Mouse (Mus musculus): ENCODE measurements at regions not wholly inside any gene's neighbourhood (a gene's known extent, or its start where the extent isn't known, plus 50 kb on each side); places are given as distances from the start of the nearest gene placed in this dataset.

DNA sequence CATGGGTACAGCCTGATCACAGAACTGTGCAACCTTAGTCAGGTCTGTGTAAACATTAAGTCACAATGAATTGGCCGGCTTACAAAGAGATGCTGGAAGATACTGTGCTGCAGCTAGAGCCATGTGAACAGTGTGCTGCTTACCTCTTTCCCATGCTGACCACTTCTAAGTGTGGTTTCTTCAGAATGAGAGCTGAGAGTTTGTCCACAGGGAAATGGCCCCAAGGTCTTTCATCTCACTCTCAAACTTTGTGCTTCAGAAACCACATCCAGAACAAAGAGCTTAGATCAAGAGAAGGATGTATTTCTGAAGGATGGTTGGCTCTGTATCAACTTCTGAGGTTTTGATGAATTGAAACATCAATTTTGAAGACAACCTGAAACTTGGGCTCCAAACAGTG lies 165.7 kb downstream of the Lrrc3b start:
- Histone ChIP-seq H3K4me1 (ENCODE audit: control insufficient read depth, insufficient read depth, low read length) (no peaks in the 10 kb centered on the region), H3K9ac (ENCODE audit: low read depth, low read length) (no peak overlapping the region), H3K4me3 (ENCODE audit: insufficient read depth, low read depth, low read length) (no peak overlapping the region), H3K27ac (replicated peaks; ENCODE audit: insufficient read depth, low read depth, low read length) (no peak overlapping the region), H3K36me3 (ENCODE audit: control insufficient read depth, insufficient read depth, low read length) (no peaks in the 10 kb centered on the region), H3K79me2 (ENCODE audit: control insufficient read depth, insufficient read depth, low read length) (no peaks in the 10 kb centered on the region), H3K27me3 (ENCODE audit: control insufficient read depth, insufficient read depth, low read length) (0 out of 2 replicates have a peak, but pooled peaks cover 3% of the 10 kb centered on the region)
- WGBS, result 41% methylated on average over 1 of the region's 1 CpGs
- TF ChIP-seq POLR2A (IDR thresholded peaks at IDR 0.05; ENCODE audit: extremely low read depth, insufficient read depth, low read length) (no peak), CTCF (IDR thresholded peaks at IDR 0.05; ENCODE audit: low read depth, low read length) (no peak)
- no peak for DNase-seq (ENCODE audit: extremely low read depth, low read depth, low spot score)

GRCm38 (mm10) chr14:15272364-15272763 lies 166.4 kb downstream of the Lrrc3b start:
- DNase-seq (ENCODE audit: extremely low read depth, low read depth, low spot score), result no peak
- WGBS, result 63% methylated on average over 1 of the region's 1 CpGs
- no peaks in the 10 kb centered on the region for H3K36me3 ChIP-seq (ENCODE audit: control insufficient read depth, insufficient read depth, low read length)
- no peaks in the 10 kb centered on the region for H3K4me1 ChIP-seq (ENCODE audit: control insufficient read depth, insufficient read depth, low read length)
- no peak overlapping the region for H3K27ac ChIP-seq (replicated peaks; ENCODE audit: insufficient read depth, low read depth, low read length)
- H3K9ac ChIP-seq (ENCODE audit: low read depth, low read length), result no peak overlapping the region
- H3K4me3 ChIP-seq (ENCODE audit: insufficient read depth, low read depth, low read length), result no peak overlapping the region
- H3K79me2 ChIP-seq (ENCODE audit: control insufficient read depth, insufficient read depth, low read length), result no peaks in the 10 kb centered on the region
- H3K27me3 ChIP-seq (ENCODE audit: control insufficient read depth, insufficient read depth, low read length), result 0 out of 2 replicates have a peak, but pooled peaks cover 3% of the 10 kb centered on the region
- TF ChIP-seq POLR2A (IDR thresholded peaks at IDR 0.05; ENCODE audit: extremely low read depth, insufficient read depth, low read length), result no peak
- no peak for TF ChIP-seq CTCF (IDR thresholded peaks at IDR 0.05; ENCODE audit: low read depth, low read length)

DNA sequence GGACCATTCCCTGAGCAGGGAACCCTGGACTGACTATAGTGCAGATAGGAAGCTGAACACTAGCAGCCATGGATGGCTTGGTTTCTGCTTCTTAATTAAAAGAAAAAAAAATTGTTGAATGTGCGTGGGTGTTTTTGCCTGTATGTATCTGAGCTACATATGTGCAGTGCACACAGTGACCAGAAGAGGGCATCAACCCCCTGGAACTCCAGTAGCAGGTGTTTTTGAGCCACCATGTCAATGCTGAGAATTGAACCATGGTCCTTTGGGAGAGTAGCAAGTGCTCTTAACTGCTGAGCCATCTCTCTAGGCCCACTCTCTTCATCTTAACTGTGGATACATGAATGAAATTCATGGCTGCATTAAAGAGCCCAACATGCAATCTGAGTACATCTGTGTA lies 172.5 kb downstream of the Lrrc3b start:
- DNase-seq (ENCODE audit: extremely low read depth, low read depth, low spot score), result no peak
- Histone ChIP-seq H3K4me3 (ENCODE audit: insufficient read depth, low read depth, low read length) (no peak overlapping the region), H3K36me3 (ENCODE audit: control insufficient read depth, insufficient read depth, low read length) (no peaks in the 10 kb centered on the region), H3K4me1 (ENCODE audit: control insufficient read depth, insufficient read depth, low read length) (no peaks in the 10 kb centered on the region), H3K79me2 (ENCODE audit: control insufficient read depth, insufficient read depth, low read length) (no peaks in the 10 kb centered on the region), H3K9ac (ENCODE audit: low read depth, low read length) (no peak overlapping the region), H3K27ac (replicated peaks; ENCODE audit: insufficient read depth, low read depth, low read length) (no peak overlapping the region), H3K27me3 (ENCODE audit: control insufficient read depth, insufficient read depth, low read length) (no peaks in the 10 kb centered on the region)
- TF ChIP-seq CTCF (IDR thresholded peaks at IDR 0.05; ENCODE audit: low read depth, low read length) (peak; percentile 19; the same call in 1 of the 2 replicates), POLR2A (IDR thresholded peaks at IDR 0.05; ENCODE audit: extremely low read depth, insufficient read depth, low read length) (no peak)
- 83% methylated on average over 1 of the region's 1 CpGs for WGBS

GRCm38 (mm10) chr14:15262996-15263395 lies 175.8 kb downstream of the Lrrc3b start:
- Histone ChIP-seq H3K79me2 (ENCODE audit: control insufficient read depth, insufficient read depth, low read length) (no peaks in the 10 kb centered on the region), H3K27ac (replicated peaks; ENCODE audit: insufficient read depth, low read depth, low read length) (no peak overlapping the region), H3K9ac (ENCODE audit: low read depth, low read length) (no peak overlapping the region), H3K27me3 (ENCODE audit: control insufficient read depth, insufficient read depth, low read length) (no peaks in the 10 kb centered on the region), H3K4me3 (ENCODE audit: insufficient read depth, low read depth, low read length) (no peak overlapping the region), H3K36me3 (ENCODE audit: control insufficient read depth, insufficient read depth, low read length) (no peaks in the 10 kb centered on the region), H3K4me1 (ENCODE audit: control insufficient read depth, insufficient read depth, low read length) (no peaks in the 10 kb centered on the region)
- TF ChIP-seq POLR2A (IDR thresholded peaks at IDR 0.05; ENCODE audit: extremely low read depth, insufficient read depth, low read length) (no peak), CTCF (IDR thresholded peaks at IDR 0.05; ENCODE audit: low read depth, low read length) (no peak)
- DNase-seq (ENCODE audit: extremely low read depth, low read depth, low spot score), result no peak
- WGBS, result 79% methylated on average over 2 of the region's 2 CpGs

GRCm38 (mm10) chr14:15255729-15256128 lies 183.1 kb downstream of the Lrrc3b start:
- H3K27me3 ChIP-seq (ENCODE audit: control insufficient read depth, insufficient read depth, low read length), result no peaks in the 10 kb centered on the region
- no peak for TF ChIP-seq POLR2A (IDR thresholded peaks at IDR 0.05; ENCODE audit: extremely low read depth, insufficient read depth, low read length)

GRCm38 (mm10) chr14:15205626-15206025 lies 233.2 kb downstream of the Lrrc3b start:
- H3K36me3 ChIP-seq (ENCODE audit: control insufficient read depth, insufficient read depth, low read length), result no peaks in the 10 kb centered on the region
- TF ChIP-seq POLR2A (IDR thresholded peaks at IDR 0.05; ENCODE audit: extremely low read depth, insufficient read depth, low read length) (no peak), CTCF (IDR thresholded peaks at IDR 0.05; ENCODE audit: low read depth, low read length) (no peak)
- no peak overlapping the region for H3K4me3 ChIP-seq (ENCODE audit: insufficient read depth, low read depth, low read length)
- H3K9ac ChIP-seq (ENCODE audit: low read depth, low read length), result no peak overlapping the region
- H3K27ac ChIP-seq (replicated peaks; ENCODE audit: insufficient read depth, low read depth, low read length), result no peak overlapping the region
- H3K79me2 ChIP-seq (ENCODE audit: control insufficient read depth, insufficient read depth, low read length), result no peaks in the 10 kb centered on the region
- 72% methylated on average over 2 of the region's 2 CpGs for WGBS
- no peak for DNase-seq (ENCODE audit: extremely low read depth, low read depth, low spot score)
- no peaks in the 10 kb centered on the region for H3K27me3 ChIP-seq (ENCODE audit: control insufficient read depth, insufficient read depth, low read length)
- no peaks in the 10 kb centered on the region for H3K4me1 ChIP-seq (ENCODE audit: control insufficient read depth, insufficient read depth, low read length)

More at GRCm38 (mm10) chr14:15255729-15256128, 183.1 kb downstream of the Lrrc3b start:
- no peak overlapping the region for H3K27ac ChIP-seq (replicated peaks; ENCODE audit: insufficient read depth, low read depth, low read length)
- no peaks in the 10 kb centered on the region for H3K4me1 ChIP-seq (ENCODE audit: control insufficient read depth, insufficient read depth, low read length)
- no peak overlapping the region for H3K4me3 ChIP-seq (ENCODE audit: insufficient read depth, low read depth, low read length)
- no peaks in the 10 kb centered on the region for H3K79me2 ChIP-seq (ENCODE audit: control insufficient read depth, insufficient read depth, low read length)
- no peak for DNase-seq (ENCODE audit: extremely low read depth, low read depth, low spot score)
- H3K9ac ChIP-seq (ENCODE audit: low read depth, low read length), result no peak overlapping the region
- no peaks in the 10 kb centered on the region for H3K36me3 ChIP-seq (ENCODE audit: control insufficient read depth, insufficient read depth, low read length)

Measured in liver, adult 2 months (tissue).